Mouse (Mus musculus): ENCODE measurements around the gene Nol10.

GRCm38 (mm10) chr12:17382759-17383158, 34.5 kb downstream of the Nol10 start:
- no peak for TF ChIP-seq POLR2A (IDR thresholded peaks at IDR 0.05; ENCODE audit: low read depth, low read length)
- TF ChIP-seq CTCF (IDR thresholded peaks at IDR 0.05; ENCODE audit: borderline replicate concordance, insufficient read depth, low read length): no peak
